Mouse (Mus musculus) olfactory bulb, adult 2 months (tissue): ENCODE results near the gene Bicdl2. TPM values are rescaled to one million over a fixed set of nuclear protein-coding genes. Genes with fewer than 3 reads are reported as not detected.

Source experiments
- H3K27ac ChIP-seq: fragments of 200-500 bp; 2 replicates; pipeline ENCODE4 v1.5.1; 2012; ENCODE audit warnings: low read depth, low read length; ENCODE audit not compliant: insufficient read depth
- H3K4me1 ChIP-seq: fragments of 200-500 bp; 2 replicates; pipeline ENCODE4 v1.6.1; 2012; ENCODE audit warnings: low read length; ENCODE audit not compliant: control insufficient read depth, insufficient read depth
- H3K4me3 ChIP-seq: fragments of 200-500 bp; 2 replicates; pipeline ENCODE4 v1.5.1; 2012; ENCODE audit warnings: mild to moderate bottlenecking, low read depth, low read length, moderate library complexity; ENCODE audit not compliant: insufficient read depth
- CTCF ChIP-seq: fragments of 200-500 bp; IDR thresholded peaks from 2 replicates; pipeline ENCODE4 v1.5.1; 2012; ENCODE audit warnings: low read depth, mild to moderate bottlenecking, low read length, moderate library complexity; ENCODE audit not compliant: insufficient read depth
- POLR2A ChIP-seq: fragments of 200-500 bp; IDR thresholded peaks from 2 replicates; pipeline ENCODE4 v1.6.1; 2012; ENCODE audit warnings: mild to moderate bottlenecking, low read depth, low read length, moderate library complexity; ENCODE audit not compliant: insufficient read depth
- WGBS: fragments of 180-500 bp; shearing (Covaris S2); methylation state at CpG from one replicate; pipeline ENCODE4 v1.1.7; 2018; 5-methylcytosine and 5-hydroxymethylcytosine counted together
- polyA plus RNA-seq: library from polyadenylated mRNA; stranded (reverse); fragments of >200 nt; gene quantifications from 2 replicates; pipeline ENCODE4 v1.2.4, GENCODE M21; 2012; ENCODE audit warnings: low replicate concordance; ENCODE audit not compliant: missing spikeins, insufficient read depth, insufficient read length

The Bicdl2 gene
- polyA plus RNA-seq, 1 experiment: not detected

- TF ChIP-seq POLR2A: no peak; the same call in 1 of the 2 replicates
- no peak for TF ChIP-seq CTCF
- H3K4me3 ChIP-seq: peak overlapping the region; percentile 62
- 0 out of 2 replicates have a peak overlapping the region, but pooled peaks have one; percentile 5 for H3K27ac ChIP-seq
- H3K4me1 ChIP-seq: peaks cover 3% of the 10 kb centered on the region; the same call in 1 of the 2 replicates
- 6% methylated on average over 97 of the region's 101 CpGs for WGBS
These were observed 39.1 kb downstream of the Bicdl2 start for GRCm38 (mm10) chr17:23699131-23700077.

GRCm38 (mm10) chr17:23700079-23700478 is 39.8 kb downstream of the Bicdl2 start:
- WGBS: under 1% methylated on average over 28 of the region's 28 CpGs
- Histone ChIP-seq H3K4me1 (peaks cover 6% of the 10 kb centered on the region; the same call in 1 of the 2 replicates), H3K4me3 (peak overlapping the region; percentile 62), H3K27ac (0 out of 2 replicates have a peak overlapping the region, but pooled peaks have one; percentile 5)
- TF ChIP-seq CTCF: no peak
- no peak; the same call in 1 of the 2 replicates for TF ChIP-seq POLR2A

- Histone ChIP-seq H3K27ac (no peak overlapping the region), H3K4me3 (no peak overlapping the region), H3K4me1 (peaks cover 6% of the 10 kb centered on the region; the same call in 1 of the 2 replicates)
- TF ChIP-seq POLR2A: no peak
- TF ChIP-seq CTCF: no peak
- WGBS: 89% methylated on average over 9 of the region's 9 CpGs
These were observed 43.0 kb downstream of the Bicdl2 start for GRCm38 (mm10) chr17:23703301-23703700.

GRCm38 (mm10) chr17:23704741-23705140 is 44.4 kb downstream of the Bicdl2 start:
- no peak overlapping the region for H3K27ac ChIP-seq
- TF ChIP-seq CTCF (no peak), POLR2A (no peak)
- 39% methylated on average over 7 of the region's 7 CpGs for WGBS
- H3K4me3 ChIP-seq: no peak overlapping the region
- 0 out of 2 replicates have a peak, but pooled peaks cover 4% of the 10 kb centered on the region for H3K4me1 ChIP-seq

GRCm38 (mm10) chr17:23705525-23706104 is 45.3 kb downstream of the Bicdl2 start:
- 87% methylated on average over 4 of the region's 7 CpGs for WGBS
- H3K4me3 ChIP-seq: no peak overlapping the region
- TF ChIP-seq POLR2A (no peak), CTCF (no peak)
- H3K27ac ChIP-seq: no peak overlapping the region
- H3K4me1 ChIP-seq: 0 out of 2 replicates have a peak, but pooled peaks cover 4% of the 10 kb centered on the region

GRCm38 (mm10) chr17:23706212-23706611 is 45.9 kb downstream of the Bicdl2 start:
- TF ChIP-seq POLR2A: no peak
- TF ChIP-seq CTCF: peak; percentile 66
- WGBS: 16% methylated on average over 3 of the region's 3 CpGs
- Histone ChIP-seq H3K4me3 (no peak overlapping the region), H3K27ac (no peak overlapping the region), H3K4me1 (0 out of 2 replicates have a peak, but pooled peaks cover 4% of the 10 kb centered on the region)

GRCm38 (mm10) chr17:23717003-23717402 is 56.7 kb downstream of the Bicdl2 start:
- TF ChIP-seq CTCF (no peak), POLR2A (no peak)
- H3K4me1 ChIP-seq: no peaks in the 10 kb centered on the region
- 72% methylated on average over 2 of the region's 2 CpGs for WGBS
- H3K27ac ChIP-seq: no peak overlapping the region
- H3K4me3 ChIP-seq: no peak overlapping the region

Other genes starting within 250 kb of the Bicdl2 start
- gene Vmn2r117, start 180.8 kb upstream of the Bicdl2 start, polyA plus RNA-seq: not detected in 2 replicates
- gene Zfp213, start 96.3 kb upstream of the Bicdl2 start, polyA plus RNA-seq: not detected in 2 replicates
- not detected in 2 replicates for gene Zfp13, start 61.0 kb upstream of the Bicdl2 start, polyA plus RNA-seq
- not detected in 2 replicates for gene Zscan10, start 59.6 kb upstream of the Bicdl2 start, polyA plus RNA-seq
- not detected in 2 replicates for gene Mmp25, start 15.2 kb upstream of the Bicdl2 start, polyA plus RNA-seq
- not detected in 2 replicates for gene Hcfc1r1, start 13.1 kb downstream of the Bicdl2 start, polyA plus RNA-seq
- gene Thoc6, start 13.4 kb downstream of the Bicdl2 start, polyA plus RNA-seq: not detected in 2 replicates
- not detected in 2 replicates for gene Tnfrsf12a, start 17.0 kb downstream of the Bicdl2 start, polyA plus RNA-seq
- not detected in 2 replicates for gene Cldn6, start 18.7 kb downstream of the Bicdl2 start, polyA plus RNA-seq
- not detected in 2 replicates for gene Cldn9, start 23.5 kb downstream of the Bicdl2 start, polyA plus RNA-seq
- not detected in 2 replicates for gene 1520401A03Rik, start 62.3 kb downstream of the Bicdl2 start, polyA plus RNA-seq
- gene Pkmyt1, start 65.8 kb downstream of the Bicdl2 start, polyA plus RNA-seq: not detected in 2 replicates
- gene Paqr4, start 80.4 kb downstream of the Bicdl2 start, polyA plus RNA-seq: not detected in 2 replicates
- gene Kremen2, start 85.3 kb downstream of the Bicdl2 start, polyA plus RNA-seq: not detected in 2 replicates
- gene Flywch1, start 111.1 kb downstream of the Bicdl2 start, polyA plus RNA-seq: not detected in 2 replicates
- not detected in 2 replicates for gene Flywch2, start 125.6 kb downstream of the Bicdl2 start, polyA plus RNA-seq
- gene Srrm2, start 130.0 kb downstream of the Bicdl2 start, polyA plus RNA-seq: 383 and 683 TPM in 2 replicates
- gene Elob, start 168.6 kb downstream of the Bicdl2 start, polyA plus RNA-seq: not detected in 2 replicates
- gene Prss33, start 175.6 kb downstream of the Bicdl2 start, polyA plus RNA-seq: not detected in 2 replicates
- gene Prss32, start 183.3 kb downstream of the Bicdl2 start, polyA plus RNA-seq: not detected in 2 replicates
- gene Prss41, start 183.7 kb downstream of the Bicdl2 start, polyA plus RNA-seq: not detected in 2 replicates
- gene Prss21, start 207.6 kb downstream of the Bicdl2 start, polyA plus RNA-seq: not detected in 2 replicates
- gene Dcpp1, start 220.4 kb downstream of the Bicdl2 start, polyA plus RNA-seq: not detected in 2 replicates
- gene Dcpp2, start 220.4 kb downstream of the Bicdl2 start, polyA plus RNA-seq: not detected in 2 replicates